Mouse (Mus musculus) forebrain, embryonic 16.5 days (tissue): ENCODE measurements around the gene Cdc42ep5. TPM values are rescaled to one million over a fixed set of nuclear protein-coding genes. Genes with fewer than 3 reads are reported as not detected.
"Not testable (repeated sequence)": the region's sequence is repeated elsewhere in the genome, so short reads cannot be mapped to it uniquely, and the experiment has no call there.

Experiments used
- ATAC-seq: fragments of 200-750 bp; cut with Nextera tagmentation; 2 replicates; pipeline ENCODE4 v1.8.0; 2017; ENCODE audit warnings: mild to moderate bottlenecking, moderate library complexity
- H3K27ac ChIP-seq: fragments of 300-500 bp; sonication (generic); 2 replicates; pipeline ENCODE4 v1.5.1; 2014; ENCODE audit warnings: low read length, control low read depth
- H3K27me3 ChIP-seq: fragments of 300-500 bp; sonication (generic); replicated peaks from 2 replicates; pipeline ENCODE4 v1.6.1; 2014; ENCODE audit warnings: low read length; ENCODE audit not compliant: control insufficient read depth, insufficient read depth
- H3K36me3 ChIP-seq: fragments of 300-500 bp; sonication (generic); 2 replicates; pipeline ENCODE4 v1.6.1; 2014; ENCODE audit not compliant: control insufficient read depth, insufficient read depth
- H3K4me1 ChIP-seq: fragments of 300-500 bp; sonication (generic); replicated peaks from 2 replicates; pipeline ENCODE4 v1.6.1; 2014; ENCODE audit warnings: low read length; ENCODE audit not compliant: control insufficient read depth, insufficient read depth
- H3K4me2 ChIP-seq: fragments of 300-500 bp; sonication (generic); 2 replicates; pipeline ENCODE4 v1.6.1; 2014; ENCODE audit warnings: mild to moderate bottlenecking, low read length, control low read depth
- H3K4me3 ChIP-seq: fragments of 300-500 bp; sonication (generic); replicated peaks from 2 replicates; pipeline ENCODE4 v1.5.1; 2014; ENCODE audit warnings: mild to moderate bottlenecking, low read length, control low read depth
- H3K9ac ChIP-seq: fragments of 300-500 bp; sonication (generic); replicated peaks from 2 replicates; pipeline ENCODE4 v1.6.1; 2014; ENCODE audit warnings: low read depth, low read length, control low read depth
- H3K9me3 ChIP-seq: fragments of 300-500 bp; sonication (generic); 2 replicates; pipeline ENCODE4 v1.6.1; 2016; ENCODE audit warnings: low read length; ENCODE audit not compliant: control insufficient read depth
- WGBS: fragments of 180-500 bp; shearing (Covaris S2); extraction: QIAGEN DNeasy Blood & Tissue Kit; methylation state at CpG from one replicate; pipeline ENCODE4 v1.1.7; 2014; 5-methylcytosine and 5-hydroxymethylcytosine counted together
- polyA plus RNA-seq: library from polyadenylated mRNA; unstranded; fragments of >200 nt; fragmentation: Nextera tagmentation; extraction: Ambion mirVana; gene quantifications from 2 replicates; pipeline ENCODE4 v1.2.1, GENCODE M21; 2015

Cdc42ep5 gene
- polyA plus RNA-seq, 1 experiment from 2014 or later, result 3.8 TPM

GRCm38 (mm10) chr7:4161596-4161995 is 3.1 kb downstream of the Cdc42ep5 start:
- 97% methylated on average over 4 of the region's 4 CpGs for WGBS
- H3K9ac ChIP-seq, ATAC-seq, H3K9me3 ChIP-seq, H3K27me3 ChIP-seq, H3K36me3 ChIP-seq, H3K4me1 ChIP-seq, H3K4me2 ChIP-seq, H3K27ac ChIP-seq, H3K4me3 ChIP-seq: not testable (repeated sequence)

- Histone ChIP-seq H3K36me3 (no peaks in the 10 kb centered on the region), H3K4me1 (peaks cover 12% of the 10 kb centered on the region), H3K4me2 (no peak overlapping the region), H3K27ac (no peak overlapping the region), H3K4me3 (no peak overlapping the region), H3K9me3 (no peaks in the 10 kb centered on the region), H3K27me3 (peaks cover 11% of the 10 kb centered on the region), H3K9ac (no peak overlapping the region)
- WGBS, result 36% methylated on average over 4 of the region's 4 CpGs
- no peak for ATAC-seq
These were observed 9.7 kb downstream of the Cdc42ep5 start for GRCm38 (mm10) chr7:4154976-4155375.

DNA sequence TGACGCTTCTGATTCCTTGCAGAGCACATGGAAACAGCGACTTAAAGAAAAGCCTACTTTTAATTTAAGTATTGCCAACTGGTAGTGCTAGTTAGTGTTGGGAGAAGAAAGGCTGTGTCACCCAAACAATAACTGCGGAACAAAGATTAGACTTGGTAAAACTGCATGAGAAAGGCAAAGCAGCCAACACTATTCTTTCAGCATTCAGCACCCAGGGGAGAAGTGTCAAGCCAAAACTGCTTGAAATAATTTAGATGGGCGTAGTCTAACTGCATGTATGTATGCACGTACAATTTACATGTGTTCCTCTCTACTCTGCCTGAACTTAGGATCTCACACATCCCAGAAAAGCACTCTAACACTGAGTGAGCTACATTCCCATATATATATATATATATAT is 10.3 kb downstream of the Cdc42ep5 start:
- peaks cover 11% of the 10 kb centered on the region for H3K27me3 ChIP-seq
- 75% methylated on average over 5 of the region's 5 CpGs for WGBS
- H3K4me1 ChIP-seq, result peaks cover 12% of the 10 kb centered on the region
- H3K27ac ChIP-seq, result no peak overlapping the region
- no peak overlapping the region for H3K4me3 ChIP-seq
- H3K36me3 ChIP-seq, result no peaks in the 10 kb centered on the region
- no peak for ATAC-seq
- no peaks in the 10 kb centered on the region for H3K9me3 ChIP-seq
- no peak overlapping the region for H3K9ac ChIP-seq
- H3K4me2 ChIP-seq, result no peak overlapping the region

DNA sequence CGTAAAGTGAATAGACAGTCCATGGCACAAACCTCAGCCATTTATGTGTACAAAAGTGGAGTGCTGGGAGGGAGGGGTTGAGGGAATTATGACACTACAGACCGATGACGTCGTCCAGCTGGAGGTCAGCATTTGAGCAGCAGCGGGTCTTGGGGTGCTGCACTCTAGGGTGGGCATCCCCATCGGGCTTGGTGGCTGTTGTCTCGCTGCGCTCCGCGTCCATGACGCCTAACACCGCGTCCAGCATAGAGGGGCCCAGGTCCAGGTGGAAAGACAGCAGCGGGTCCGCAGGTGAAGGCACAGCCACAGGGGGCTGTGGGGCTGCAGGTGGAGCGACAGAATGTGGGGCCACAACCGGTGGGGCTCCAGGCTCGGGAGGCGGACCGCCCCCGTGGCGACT is 13.4 kb downstream of the Cdc42ep5 start:
- Histone ChIP-seq H3K27me3 (peaks cover 11% of the 10 kb centered on the region), H3K36me3 (peaks cover 6% of the 10 kb centered on the region; the same call in 1 of the 2 replicates), H3K4me2 (peak overlapping the region; percentile 75), H3K9me3 (no peaks in the 10 kb centered on the region), H3K4me1 (peaks cover 22% of the 10 kb centered on the region), H3K4me3 (peak overlapping the region; percentile 74), H3K27ac (no peak overlapping the region), H3K9ac (no peak overlapping the region)
- ATAC-seq, result no peak
- 13% methylated on average over 22 of the region's 22 CpGs for WGBS

GRCm38 (mm10) chr7:4150811-4151221 is 13.8 kb downstream of the Cdc42ep5 start:
- peaks cover 22% of the 10 kb centered on the region for H3K4me1 ChIP-seq
- peaks cover 10% of the 10 kb centered on the region for H3K36me3 ChIP-seq
- peak overlapping the region; percentile 75 for H3K4me2 ChIP-seq
- WGBS, result 4% methylated on average over 14 of the region's 14 CpGs
- H3K27me3 ChIP-seq, result peaks cover 11% of the 10 kb centered on the region
- H3K27ac ChIP-seq, result no peak overlapping the region
- peak; percentile 16; the same call in 1 of the 2 replicates for ATAC-seq
- H3K9me3 ChIP-seq, result no peaks in the 10 kb centered on the region
- peak overlapping the region; percentile 74 for H3K4me3 ChIP-seq
- H3K9ac ChIP-seq, result peak overlapping the region; percentile 5; the same call in 1 of the 2 replicates

DNA sequence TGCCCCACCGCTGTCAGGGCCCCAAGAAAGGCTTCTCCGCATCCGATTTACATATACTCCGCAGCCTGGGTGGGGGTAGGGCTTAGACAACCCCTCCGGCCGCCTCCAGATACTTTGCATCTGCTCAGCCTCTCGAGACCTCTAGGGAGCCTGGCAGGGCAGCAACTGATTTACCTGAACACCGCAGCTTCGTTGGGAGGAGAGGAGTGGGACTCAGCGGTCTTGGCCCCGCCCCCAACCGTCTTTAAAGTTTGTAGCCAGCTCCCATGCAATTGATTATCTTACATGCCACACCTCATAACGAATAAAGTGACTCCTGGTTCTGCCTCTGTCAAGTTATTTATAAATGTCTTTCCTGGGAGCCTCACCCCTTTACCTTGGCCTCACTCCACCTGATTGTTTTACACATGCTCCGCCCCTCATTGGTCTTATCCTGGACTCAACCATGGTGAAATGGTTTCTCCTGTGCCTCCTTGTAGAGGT is 14.6 kb downstream of the Cdc42ep5 start, which contains the start of gene Leng9:
Gene Leng9, minus strand, starts transcription at position 316 of the 483 bp plus-strand sequence.
- peak within 1 kb of the TSS; percentile 93 for H3K27ac ChIP-seq
- peak within 1 kb of the TSS; percentile 89 for H3K9ac ChIP-seq
- WGBS, result under 1% methylated on average over 14 of the region's 14 CpGs
- H3K9me3 ChIP-seq, result no peaks in the 10 kb centered on the region
- peaks cover 11% of the 10 kb centered on the region for H3K27me3 ChIP-seq
- peaks cover 22% of the 10 kb centered on the region for H3K4me1 ChIP-seq
- H3K4me2 ChIP-seq, result peak within 1 kb of the TSS; percentile 75
- ATAC-seq, result peak; percentile 19
- peak within 1 kb of the TSS; percentile 74 for H3K4me3 ChIP-seq
- H3K36me3 ChIP-seq, result peaks cover 17% of the 10 kb centered on the region

DNA sequence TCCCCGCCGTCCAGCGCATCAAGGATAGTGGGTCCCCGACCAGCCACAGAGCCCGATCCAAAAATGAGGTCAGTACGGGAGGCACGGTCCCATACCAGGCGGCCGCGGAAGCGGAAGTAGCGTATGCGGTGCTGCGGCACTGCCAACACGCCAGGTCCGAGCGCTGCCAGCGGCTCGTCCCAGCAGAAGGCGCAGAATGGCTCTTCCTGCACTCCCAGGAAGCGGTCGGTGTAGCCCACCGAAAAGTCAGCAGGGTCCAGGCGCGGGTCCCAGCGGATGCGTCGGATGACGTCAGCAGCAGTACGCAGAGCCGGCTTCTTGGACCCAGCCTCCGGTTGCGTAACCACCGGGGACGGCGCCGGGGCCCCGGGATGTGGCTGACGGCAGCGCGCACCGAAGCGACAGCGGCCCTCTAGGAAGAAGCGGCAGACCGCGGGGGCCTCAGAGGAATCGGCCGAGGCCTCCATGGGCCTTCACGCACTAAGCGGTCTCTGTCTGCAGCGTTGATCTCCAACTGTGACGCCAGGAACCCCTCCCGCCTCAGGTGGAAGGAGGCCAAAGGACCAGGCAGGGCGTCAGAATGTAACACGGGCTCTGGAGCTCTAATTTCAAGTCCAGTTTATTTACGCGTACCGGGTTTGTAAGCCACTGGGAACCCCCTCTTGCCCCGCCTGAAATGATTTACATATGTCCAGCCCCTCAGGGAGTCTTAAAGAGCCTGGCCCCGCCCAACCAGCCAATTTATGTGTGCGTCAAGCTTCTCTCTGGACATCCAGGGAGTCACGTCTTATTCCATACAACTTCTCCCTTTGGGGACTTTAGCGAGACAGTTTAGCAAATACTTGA is 15.2 kb downstream of the Cdc42ep5 start:
- H3K9ac ChIP-seq, result peak overlapping the region; percentile 89
- peak overlapping the region; percentile 74 for H3K4me3 ChIP-seq
- no peaks in the 10 kb centered on the region for H3K9me3 ChIP-seq
- peaks cover 24% of the 10 kb centered on the region for H3K36me3 ChIP-seq
- H3K27me3 ChIP-seq, result peaks cover 11% of the 10 kb centered on the region
- H3K4me2 ChIP-seq, result peak overlapping the region; percentile 75
- peak overlapping the region; percentile 93 for H3K27ac ChIP-seq
- peak; percentile 79 for ATAC-seq
- peaks cover 22% of the 10 kb centered on the region for H3K4me1 ChIP-seq
- under 1% methylated on average over 63 of the region's 64 CpGs for WGBS

DNA sequence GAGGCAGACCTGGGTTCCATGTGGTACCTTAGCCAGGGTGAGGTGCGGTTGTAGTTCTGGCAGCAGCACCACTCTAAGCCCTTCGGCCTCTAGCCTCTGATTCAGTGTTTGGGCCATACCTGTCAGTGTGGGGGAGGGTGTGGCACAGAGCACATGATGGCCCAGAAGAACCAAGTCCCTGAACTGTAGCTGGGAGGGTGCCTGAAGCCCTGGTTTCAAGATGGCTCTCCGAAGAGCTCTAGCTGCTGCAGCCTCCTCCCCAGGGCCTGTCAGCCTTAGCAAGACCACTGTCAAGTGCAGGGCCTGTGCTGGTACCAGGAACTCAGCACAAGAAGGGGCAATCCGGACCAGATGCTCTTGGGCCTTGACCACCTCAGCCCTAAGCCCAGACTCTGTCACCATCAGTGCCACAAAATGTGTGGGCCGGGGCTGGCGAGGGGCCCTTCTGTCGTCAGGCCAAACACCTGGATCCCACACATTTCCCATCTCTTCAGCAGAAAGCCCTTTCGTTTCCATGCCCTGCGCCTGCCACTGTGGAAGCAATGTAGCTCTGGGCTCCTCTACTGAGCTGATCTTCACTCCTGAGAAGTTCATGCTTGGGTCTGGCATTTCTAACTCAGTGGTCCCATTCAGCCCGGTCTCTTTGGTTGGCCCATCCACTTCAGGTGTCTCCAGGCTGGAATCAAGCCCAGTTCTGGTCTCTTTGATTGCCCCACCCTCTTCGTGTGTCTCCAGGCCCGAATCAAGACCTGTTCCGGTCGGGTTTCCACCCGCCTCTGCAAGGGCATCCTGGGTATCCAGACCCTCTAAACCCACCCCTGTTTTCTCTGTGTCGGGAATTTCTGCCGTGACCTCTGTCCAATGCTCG is 16.1 kb downstream of the Cdc42ep5 start:
- peak overlapping the region; percentile 75 for H3K4me2 ChIP-seq

GRCm38 (mm10) chr7:4147836-4148235 is 16.8 kb downstream of the Cdc42ep5 start:
- Histone ChIP-seq H3K36me3 (peaks cover 39% of the 10 kb centered on the region), H3K4me1 (peaks cover 22% of the 10 kb centered on the region), H3K27ac (no peak overlapping the region), H3K27me3 (peaks cover 11% of the 10 kb centered on the region), H3K9ac (peak overlapping the region; percentile 89; the same call in 1 of the 2 replicates), H3K4me3 (no peak overlapping the region), H3K4me2 (no peak overlapping the region), H3K9me3 (no peaks in the 10 kb centered on the region)
- WGBS, result 81% methylated on average over 4 of the region's 4 CpGs
- ATAC-seq, result no peak

More for the DNA sequence above, 16.1 kb downstream of the Cdc42ep5 start:
- H3K9ac ChIP-seq, result peak overlapping the region; percentile 89
- no peaks in the 10 kb centered on the region for H3K9me3 ChIP-seq
- H3K36me3 ChIP-seq, result peaks cover 32% of the 10 kb centered on the region
- peaks cover 11% of the 10 kb centered on the region for H3K27me3 ChIP-seq
- H3K4me3 ChIP-seq, result peak overlapping the region; percentile 74
- H3K4me1 ChIP-seq, result peaks cover 22% of the 10 kb centered on the region
- peak overlapping the region; percentile 93 for H3K27ac ChIP-seq
- peak; percentile 26 for ATAC-seq
- WGBS, result 27% methylated on average over 18 of the region's 18 CpGs
